Mouse (Mus musculus): ENCODE measurements at regions not wholly inside any gene's neighbourhood (a gene's known extent, or its start where the extent isn't known, plus 50 kb on each side); places are given as distances from the start of the nearest gene placed in this dataset.

DNA sequence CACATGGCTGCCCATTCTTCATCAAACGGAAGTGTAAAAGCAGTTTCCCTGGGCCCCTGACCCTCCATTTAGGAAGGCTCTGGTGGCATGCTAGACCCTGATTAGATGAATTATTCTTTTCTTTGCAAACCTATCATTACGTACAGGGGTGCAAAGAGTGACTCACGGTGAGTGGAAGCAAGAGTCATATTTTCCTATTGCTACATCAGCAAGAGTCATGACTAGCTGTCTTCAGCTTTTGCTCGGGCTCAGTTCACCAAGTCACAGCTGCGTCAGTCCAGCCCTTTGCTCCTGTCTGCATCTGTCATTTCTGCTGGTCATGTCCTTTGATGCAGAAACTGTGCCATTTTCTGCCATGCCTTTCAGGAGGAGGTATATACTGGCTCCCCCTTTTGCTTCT, 168.7 kb downstream of the Gpam start:
- no peak for ATAC-seq
- no peak for TF ChIP-seq CTCF (IDR thresholded peaks at IDR 0.05)
- no peaks in the 10 kb centered on the region for H3K27me3 ChIP-seq (replicated peaks; ENCODE audit: insufficient read depth, low read length)

DNA sequence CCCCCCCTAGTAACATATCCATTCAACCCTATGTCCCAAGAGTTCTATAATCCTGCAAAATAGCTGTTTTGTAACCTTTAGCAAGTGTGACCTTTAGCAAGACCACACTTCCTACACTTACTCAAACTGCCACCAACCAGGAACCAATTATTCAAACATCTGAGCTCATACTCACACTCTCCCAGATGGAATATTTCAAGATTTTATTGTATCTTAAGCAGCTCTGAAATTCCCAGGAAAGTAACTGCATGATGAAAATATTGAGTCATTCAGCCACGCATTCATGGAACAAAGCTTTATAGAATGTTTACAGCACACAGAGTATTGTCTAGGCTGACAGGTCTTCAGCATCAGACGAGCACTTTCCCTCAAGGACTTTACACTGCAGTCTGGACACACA, 171.9 kb downstream of the Gpam start:
- Histone ChIP-seq H3K9me3 (ENCODE audit: low read length) (no peaks in the 10 kb centered on the region), H3K4me1 (ENCODE audit: insufficient read depth, low read depth, low read length) (no peaks in the 10 kb centered on the region), H3K9ac (replicated peaks; ENCODE audit: low read depth) (no peak overlapping the region), H3K27me3 (replicated peaks; ENCODE audit: insufficient read depth, low read length) (no peaks in the 10 kb centered on the region), H3K4me2 (replicated peaks; ENCODE audit: low read depth, low read length) (no peak overlapping the region), H3K27ac (ENCODE audit: low read length) (no peak overlapping the region), H3K36me3 (ENCODE audit: insufficient read depth, low read length) (no peaks in the 10 kb centered on the region), H3K4me3 (ENCODE audit: low read depth, low read length) (no peak overlapping the region)
- 42% methylated on average over 2 of the region's 2 CpGs for WGBS
- DNase-seq (ENCODE audit: low spot score) (peak; percentile 6), ATAC-seq (no peak)
- TF ChIP-seq EP300 (IDR thresholded peaks at IDR 0.05) (no peak), CTCF (IDR thresholded peaks at IDR 0.05) (no peak)

More for the DNA sequence above, 168.7 kb downstream of the Gpam start:
- WGBS: 77% methylated on average over 5 of the region's 5 CpGs
- no peaks in the 10 kb centered on the region for H3K9me3 ChIP-seq (ENCODE audit: low read length)
- no peaks in the 10 kb centered on the region for H3K36me3 ChIP-seq (ENCODE audit: insufficient read depth, low read length)
- H3K27ac ChIP-seq (ENCODE audit: low read length): no peak overlapping the region
- no peak overlapping the region for H3K4me2 ChIP-seq (replicated peaks; ENCODE audit: low read depth, low read length)
- no peaks in the 10 kb centered on the region for H3K4me1 ChIP-seq (ENCODE audit: insufficient read depth, low read depth, low read length)
- H3K9ac ChIP-seq (replicated peaks; ENCODE audit: low read depth): no peak overlapping the region
- DNase-seq (ENCODE audit: low spot score): no peak
- no peak overlapping the region for H3K4me3 ChIP-seq (ENCODE audit: low read depth, low read length)

GRCm38 (mm10) chr19:54952546-54952945, 174.5 kb downstream of the Gpam start:
- no peaks in the 10 kb centered on the region for H3K9me3 ChIP-seq (ENCODE audit: low read length)
- H3K27ac ChIP-seq (ENCODE audit: low read length): no peak overlapping the region
- ATAC-seq (no peak), DNase-seq (ENCODE audit: low spot score) (no peak)
- no peak overlapping the region for H3K4me3 ChIP-seq (ENCODE audit: low read depth, low read length)
- H3K4me1 ChIP-seq (ENCODE audit: insufficient read depth, low read depth, low read length): no peaks in the 10 kb centered on the region
- no peaks in the 10 kb centered on the region for H3K27me3 ChIP-seq (replicated peaks; ENCODE audit: insufficient read depth, low read length)
- WGBS: 38% methylated on average over 2 of the region's 2 CpGs
- no peaks in the 10 kb centered on the region for H3K36me3 ChIP-seq (ENCODE audit: insufficient read depth, low read length)
- no peak overlapping the region for H3K4me2 ChIP-seq (replicated peaks; ENCODE audit: low read depth, low read length)
- no peak overlapping the region for H3K9ac ChIP-seq (replicated peaks; ENCODE audit: low read depth)
- TF ChIP-seq CTCF (IDR thresholded peaks at IDR 0.05) (no peak), EP300 (IDR thresholded peaks at IDR 0.05) (no peak)

- Histone ChIP-seq H3K4me2 (replicated peaks; ENCODE audit: low read depth, low read length) (no peak overlapping the region), H3K27me3 (replicated peaks; ENCODE audit: insufficient read depth, low read length) (no peaks in the 10 kb centered on the region), H3K4me3 (ENCODE audit: low read depth, low read length) (no peak overlapping the region), H3K27ac (ENCODE audit: low read length) (no peak overlapping the region), H3K9ac (replicated peaks; ENCODE audit: low read depth) (no peak overlapping the region), H3K4me1 (ENCODE audit: insufficient read depth, low read depth, low read length) (no peaks in the 10 kb centered on the region), H3K9me3 (ENCODE audit: low read length) (no peaks in the 10 kb centered on the region), H3K36me3 (ENCODE audit: insufficient read depth, low read length) (no peaks in the 10 kb centered on the region)
- 69% methylated on average over 7 of the region's 7 CpGs for WGBS
- no peak for ATAC-seq
- no peak for DNase-seq (ENCODE audit: low spot score)
- TF ChIP-seq EP300 (IDR thresholded peaks at IDR 0.05) (no peak), CTCF (IDR thresholded peaks at IDR 0.05) (no peak)
These were observed 178.5 kb downstream of the Gpam start for GRCm38 (mm10) chr19:54948359-54949127.

DNA sequence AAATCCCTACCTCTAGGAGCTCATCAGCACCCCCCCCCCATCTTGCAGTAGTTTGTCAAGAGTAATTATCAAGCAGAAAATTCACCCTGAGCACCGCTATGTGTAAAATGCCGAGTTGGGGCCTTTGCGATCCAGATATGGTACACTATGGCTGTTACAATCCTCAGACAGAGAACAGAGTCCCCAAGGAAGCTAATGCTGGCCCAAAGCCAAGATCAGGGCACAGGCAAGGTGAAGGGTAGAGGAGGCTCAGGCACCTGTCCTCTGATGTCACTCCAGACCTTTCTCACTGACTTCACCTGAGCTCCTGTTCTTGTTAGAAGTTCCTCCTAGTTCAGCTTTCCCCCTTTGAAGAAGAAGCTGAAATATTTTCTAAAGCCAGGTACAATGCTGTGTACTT, 179.5 kb downstream of the Gpam start:
- ATAC-seq: no peak
- WGBS: 83% methylated on average over 3 of the region's 3 CpGs
- H3K36me3 ChIP-seq (ENCODE audit: insufficient read depth, low read length): no peaks in the 10 kb centered on the region
- H3K4me3 ChIP-seq (ENCODE audit: low read depth, low read length): no peak overlapping the region
- DNase-seq (ENCODE audit: low spot score): no peak
- TF ChIP-seq CTCF (IDR thresholded peaks at IDR 0.05) (no peak), EP300 (IDR thresholded peaks at IDR 0.05) (no peak)
- no peaks in the 10 kb centered on the region for H3K4me1 ChIP-seq (ENCODE audit: insufficient read depth, low read depth, low read length)
- no peak overlapping the region for H3K9ac ChIP-seq (replicated peaks; ENCODE audit: low read depth)
- no peak overlapping the region for H3K4me2 ChIP-seq (replicated peaks; ENCODE audit: low read depth, low read length)
- H3K9me3 ChIP-seq (ENCODE audit: low read length): no peaks in the 10 kb centered on the region
- H3K27ac ChIP-seq (ENCODE audit: low read length): no peak overlapping the region
- H3K27me3 ChIP-seq (replicated peaks; ENCODE audit: insufficient read depth, low read length): no peaks in the 10 kb centered on the region

DNA sequence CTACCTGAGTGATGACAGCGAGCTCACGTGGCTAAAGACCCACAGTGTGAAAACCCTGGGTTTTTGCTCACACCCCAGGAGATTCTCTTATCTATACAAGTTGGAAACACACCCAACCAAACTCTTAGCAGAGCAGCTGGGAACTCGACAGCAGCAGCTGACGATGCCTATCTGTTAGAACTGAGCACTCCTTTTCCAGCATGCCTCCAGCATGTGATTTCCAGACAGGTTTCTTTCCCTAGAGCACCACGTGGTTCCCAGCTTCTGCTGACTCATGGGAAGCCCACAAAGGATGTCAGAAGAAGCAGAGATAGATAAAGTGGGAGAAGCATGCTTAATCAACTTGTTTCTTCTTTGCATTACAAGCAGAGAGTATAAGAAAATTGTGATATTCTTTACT, 194.5 kb downstream of the Gpam start:
- 46% methylated on average over 5 of the region's 5 CpGs for WGBS

More for the DNA sequence above, 194.5 kb downstream of the Gpam start:
- Histone ChIP-seq H3K27me3 (replicated peaks; ENCODE audit: insufficient read depth, low read length) (no peaks in the 10 kb centered on the region), H3K36me3 (ENCODE audit: insufficient read depth, low read length) (no peaks in the 10 kb centered on the region), H3K9me3 (ENCODE audit: low read length) (no peaks in the 10 kb centered on the region), H3K4me3 (ENCODE audit: low read depth, low read length) (no peak overlapping the region), H3K27ac (ENCODE audit: low read length) (no peak overlapping the region), H3K9ac (replicated peaks; ENCODE audit: low read depth) (no peak overlapping the region), H3K4me1 (ENCODE audit: insufficient read depth, low read depth, low read length) (no peaks in the 10 kb centered on the region), H3K4me2 (replicated peaks; ENCODE audit: low read depth, low read length) (no peak overlapping the region)
- no peak for TF ChIP-seq EP300 (IDR thresholded peaks at IDR 0.05)
- TF ChIP-seq CTCF (IDR thresholded peaks at IDR 0.05): no peak
- DNase-seq (ENCODE audit: low spot score) (no peak), ATAC-seq (no peak)

Data from lung, postnatal 0 days (tissue).